In the genomic region with DNA sequence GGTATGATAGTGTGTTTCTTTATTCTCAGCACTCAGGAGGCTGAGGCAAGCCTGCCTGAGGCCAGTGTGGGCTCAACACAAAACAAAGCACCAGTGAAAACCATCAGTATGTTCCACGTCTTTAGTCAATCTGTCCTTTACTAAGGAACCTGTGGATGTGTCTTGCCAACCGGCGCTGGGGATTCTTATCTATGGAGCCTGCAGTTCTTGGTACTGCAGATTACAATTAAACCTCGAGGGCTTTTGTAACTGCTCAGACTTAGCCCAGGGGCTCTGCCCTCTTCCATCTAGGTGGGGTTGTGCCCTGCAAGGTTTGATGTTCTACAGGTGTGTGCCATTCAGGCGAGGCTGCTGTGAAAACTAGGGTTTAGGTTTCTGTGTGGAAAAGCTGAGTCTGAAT, we compare ENCODE assay signal across 34 mouse cellular contexts.
"Had no signal": no experiment of that assay in that cellular context is flagged by ENCODE, and none has a peak within 500 bp of the region (broad histone marks: within the 10 kb centered on the region; RNA-seq: fewer than 3 reads in every experiment).

No protein-coding gene starts in this region.

- H3K27ac ChIP-seq: heart, embryonic 10.5 days; heart, embryonic 13.5 days; heart, embryonic 15.5 days; hindbrain, embryonic 10.5 days; hindbrain, embryonic 12.5 days; hindbrain, embryonic 13.5 days; hindbrain, embryonic 14.5 days; hindbrain, embryonic 15.5 days; hindbrain, postnatal 0 days; intestine, embryonic 15.5 days; kidney, embryonic 15.5 days; kidney, postnatal 0 days; layer of hippocampus, adult 2 months had no signal

- H3K27me3 ChIP-seq: heart, embryonic 12.5 days; heart, embryonic 13.5 days; heart, embryonic 15.5 days; hindbrain, embryonic 12.5 days; hindbrain, embryonic 15.5 days; intestine, embryonic 15.5 days; kidney, embryonic 15.5 days had no signal

- ATAC-seq: hindbrain, embryonic 16.5 days; hindbrain, postnatal 0 days; inflammation-experienced regulatory T-cells, adult 6 months; intestine, embryonic 15.5 days; intestine, postnatal 0 days had no signal

- H3K4me3 ChIP-seq: heart, embryonic 10.5 days; heart, embryonic 12.5 days; heart, embryonic 13.5 days; heart, embryonic 15.5 days; hindbrain, embryonic 10.5 days; hindbrain, embryonic 12.5 days; hindbrain, embryonic 13.5 days; hindbrain, embryonic 15.5 days; intestine, embryonic 15.5 days; kidney, embryonic 15.5 days; layer of hippocampus, adult 2 months had no signal

- DNase-seq: heart, postnatal 10 days; heart, postnatal 14 days; heart, postnatal 36 days; heart, postnatal 4 days; kidney, adult 11 months; kidney, adult 18-20 months; kidney, adult 2 months; kidney, adult 8-10 months; kidney, adult 9 months; kidney, postnatal 10 days; kidney, postnatal 14 days; kidney, postnatal 25 days; kidney, postnatal 36 days; kidney, postnatal 4 days; layer of hippocampus, adult 9-11 months; layer of hippocampus, postnatal 36 days had no signal

- H3K4me1 ChIP-seq: hindbrain, embryonic 10.5 days; hindbrain, embryonic 12.5 days; hindbrain, embryonic 13.5 days; hindbrain, embryonic 15.5 days; intestine, embryonic 15.5 days; kidney, embryonic 15.5 days had no signal

- H3K9ac ChIP-seq: heart, embryonic 12.5 days; heart, embryonic 13.5 days; heart, embryonic 15.5 days; hindbrain, embryonic 12.5 days; hindbrain, embryonic 13.5 days; hindbrain, embryonic 14.5 days; hindbrain, embryonic 15.5 days; intestine, embryonic 15.5 days; kidney, embryonic 15.5 days had no signal

- H3K36me3 ChIP-seq: heart, embryonic 10.5 days; heart, embryonic 12.5 days; heart, embryonic 13.5 days; heart, embryonic 15.5 days; hindbrain, embryonic 10.5 days; hindbrain, embryonic 12.5 days; hindbrain, embryonic 13.5 days; hindbrain, embryonic 15.5 days; intestine, embryonic 15.5 days; kidney, embryonic 15.5 days had no signal

- H3K4me2 ChIP-seq: heart, embryonic 11.5 days; heart, embryonic 12.5 days; heart, embryonic 13.5 days; heart, embryonic 15.5 days; hindbrain, embryonic 12.5 days; hindbrain, embryonic 13.5 days; hindbrain, embryonic 14.5 days; hindbrain, embryonic 15.5 days; intestine, embryonic 15.5 days; kidney, embryonic 15.5 days had no signal

- H3K9me3 ChIP-seq: heart, embryonic 10.5 days; heart, embryonic 12.5 days; heart, embryonic 13.5 days; heart, embryonic 15.5 days; hindbrain, embryonic 10.5 days; hindbrain, embryonic 12.5 days; hindbrain, embryonic 13.5 days; hindbrain, embryonic 15.5 days; intestine, embryonic 15.5 days; kidney, embryonic 15.5 days had no signal
